Mouse (Mus musculus) ovary, adult 18-20 months (tissue): Measurements from ENCODE around the gene Gm20823.
"Not testable (repeated sequence)": the region's sequence is repeated elsewhere in the genome, so short reads cannot be mapped to it uniquely, and the experiment has no call there.

Source experiments
- DNase-seq: peaks from one replicate; pipeline ENCODE4 v3.0.0; 2022; ENCODE audit warnings: low spot score, mixed read lengths

Gm20823 gene

GRCm38 (mm10) chrY:62464745-62465144, at the start of gene Gm20823:
Gene Gm20823 (minus strand): TSS chrY:62464845.
- not testable (repeated sequence) for DNase-seq
